Mouse (Mus musculus): ENCODE data around the gene 4933402N03Rik. TPM values are rescaled to one million over a fixed set of nuclear protein-coding genes. Genes with fewer than 3 reads are reported as not detected.

The 4933402N03Rik gene
- not detected in 2 replicates for polyA plus RNA-seq (2012; ENCODE audit: insufficient read depth, insufficient read length, missing spikeins)

DNA sequence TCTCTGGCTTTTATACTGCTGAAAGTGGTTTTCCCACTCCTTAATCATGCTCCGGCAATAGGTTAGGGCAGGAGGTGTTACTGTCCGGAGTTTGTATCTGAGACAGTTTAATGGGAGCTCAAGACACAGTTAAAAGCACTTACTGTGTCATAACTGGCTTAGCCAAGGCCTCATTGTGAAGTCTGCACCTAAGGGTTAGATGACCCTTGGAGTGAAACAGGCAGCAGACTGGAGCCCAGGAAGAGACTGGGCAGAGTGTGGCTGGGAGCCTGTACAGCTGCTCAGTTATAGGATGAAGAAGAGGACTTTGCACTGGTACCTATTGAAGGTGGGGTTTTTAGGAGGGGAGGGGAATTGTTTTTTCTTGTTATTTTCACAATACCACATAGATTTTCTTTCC lies at the start of gene 4933402N03Rik:
Gene 4933402N03Rik, minus strand, starts transcription at position 101 of the 400 bp plus-strand sequence.
- Histone ChIP-seq H3K4me1 (ENCODE audit: control insufficient read depth, insufficient read depth, low read length) (no peaks in the 10 kb centered on the region), H3K27ac (ENCODE audit: insufficient read depth, low read depth, low read length) (no peak within 1 kb of the TSS), H3K4me3 (ENCODE audit: insufficient read depth, low read length) (no peak within 1 kb of the TSS)
- TF ChIP-seq CTCF (IDR thresholded peaks at IDR 0.05; ENCODE audit: low read depth, low read length) (no peak), POLR2A (IDR thresholded peaks at IDR 0.05; ENCODE audit: borderline replicate concordance, low read depth, low read length) (no peak)

DNA sequence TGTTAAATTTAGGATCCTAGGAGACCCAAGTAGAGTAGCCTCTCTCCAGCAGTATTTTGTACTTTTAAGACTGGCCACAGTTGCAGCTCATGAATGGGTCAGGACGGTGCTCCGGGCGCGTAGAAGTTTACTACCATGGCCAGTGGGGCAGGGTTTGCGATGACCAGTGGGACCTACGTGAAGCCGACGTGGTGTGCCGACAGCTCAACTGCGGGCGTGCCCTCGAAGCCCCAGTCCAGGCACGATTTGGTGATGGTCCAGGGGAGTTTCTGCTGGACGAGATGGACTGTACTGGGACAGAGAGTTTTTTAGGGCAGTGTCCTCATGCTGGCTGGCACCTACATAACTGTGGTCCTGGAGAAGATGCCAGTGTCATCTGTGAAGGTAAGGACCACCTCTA lies 41.9 kb upstream of the 4933402N03Rik start:
- no peaks in the 10 kb centered on the region for H3K4me1 ChIP-seq (ENCODE audit: control insufficient read depth, insufficient read depth, low read length)
- no peak overlapping the region for H3K4me3 ChIP-seq (ENCODE audit: insufficient read depth, low read length)
- H3K27ac ChIP-seq (ENCODE audit: insufficient read depth, low read depth, low read length): no peak overlapping the region
- no peak for TF ChIP-seq CTCF (IDR thresholded peaks at IDR 0.05; ENCODE audit: low read depth, low read length)
- TF ChIP-seq POLR2A (IDR thresholded peaks at IDR 0.05; ENCODE audit: borderline replicate concordance, low read depth, low read length): no peak

GRCm38 (mm10) chr7:131187047-131187446 lies 40.9 kb upstream of the 4933402N03Rik start:
- Histone ChIP-seq H3K27ac (ENCODE audit: insufficient read depth, low read depth, low read length) (no peak overlapping the region), H3K4me1 (ENCODE audit: control insufficient read depth, insufficient read depth, low read length) (no peaks in the 10 kb centered on the region), H3K4me3 (ENCODE audit: insufficient read depth, low read length) (no peak overlapping the region)
- TF ChIP-seq CTCF (IDR thresholded peaks at IDR 0.05; ENCODE audit: low read depth, low read length) (no peak), POLR2A (IDR thresholded peaks at IDR 0.05; ENCODE audit: borderline replicate concordance, low read depth, low read length) (no peak)

DNA sequence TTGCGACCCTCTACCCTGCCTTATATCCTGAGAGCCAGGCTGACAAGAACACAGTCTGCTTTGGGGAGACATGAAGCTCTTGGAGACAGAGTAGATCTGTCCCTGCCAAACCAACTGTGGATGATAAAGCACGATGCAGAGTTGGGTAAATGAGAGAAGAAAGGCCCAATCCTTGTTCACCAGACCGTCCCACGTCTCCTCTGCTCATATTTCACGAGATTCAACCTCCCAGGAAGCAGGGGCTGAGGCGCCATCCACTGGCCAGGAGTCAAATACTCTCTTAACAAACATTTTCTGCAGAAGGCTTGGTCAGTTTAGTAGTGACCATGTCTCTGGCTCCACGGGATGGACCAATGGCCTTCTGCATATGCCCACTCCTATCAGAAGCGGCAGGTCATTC lies 38.2 kb upstream of the 4933402N03Rik start:
- H3K4me1 ChIP-seq (ENCODE audit: control insufficient read depth, insufficient read depth, low read length): no peaks in the 10 kb centered on the region
- TF ChIP-seq POLR2A (IDR thresholded peaks at IDR 0.05; ENCODE audit: borderline replicate concordance, low read depth, low read length): no peak
- H3K4me3 ChIP-seq (ENCODE audit: insufficient read depth, low read length): no peak overlapping the region
- no peak overlapping the region for H3K27ac ChIP-seq (ENCODE audit: insufficient read depth, low read depth, low read length)

DNA sequence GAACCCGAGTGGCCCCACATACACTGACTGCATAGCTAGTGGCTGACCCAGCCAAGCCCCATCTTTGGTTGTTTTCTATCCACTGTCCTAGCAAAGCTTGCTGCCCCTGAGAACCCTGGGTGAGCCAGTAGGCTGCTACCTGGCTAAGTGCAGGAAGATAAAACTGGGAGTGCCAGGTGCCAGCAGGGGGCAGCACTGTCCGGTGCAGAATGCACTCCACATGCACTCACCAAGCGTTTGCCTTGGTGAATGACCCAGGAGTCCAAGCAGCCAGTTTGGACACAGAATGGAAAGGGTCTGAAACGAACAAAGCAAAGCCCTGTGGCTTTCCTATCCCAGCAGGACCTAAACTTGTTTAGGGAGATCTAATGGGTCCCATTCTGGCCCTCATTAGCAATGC lies 36.6 kb upstream of the 4933402N03Rik start:
- TF ChIP-seq POLR2A (IDR thresholded peaks at IDR 0.05; ENCODE audit: borderline replicate concordance, low read depth, low read length): no peak
- TF ChIP-seq CTCF (IDR thresholded peaks at IDR 0.05; ENCODE audit: low read depth, low read length): no peak
- Histone ChIP-seq H3K27ac (ENCODE audit: insufficient read depth, low read depth, low read length) (no peak overlapping the region), H3K4me1 (ENCODE audit: control insufficient read depth, insufficient read depth, low read length) (no peaks in the 10 kb centered on the region), H3K4me3 (ENCODE audit: insufficient read depth, low read length) (no peak overlapping the region)

- no peak for TF ChIP-seq CTCF (IDR thresholded peaks at IDR 0.05; ENCODE audit: low read depth, low read length)
- TF ChIP-seq POLR2A (IDR thresholded peaks at IDR 0.05; ENCODE audit: borderline replicate concordance, low read depth, low read length): no peak
- no peaks in the 10 kb centered on the region for H3K4me1 ChIP-seq (ENCODE audit: control insufficient read depth, insufficient read depth, low read length)
- no peak within 1 kb of the TSS for H3K27ac ChIP-seq (ENCODE audit: insufficient read depth, low read depth, low read length)
- H3K4me3 ChIP-seq (ENCODE audit: insufficient read depth, low read length): no peak within 1 kb of the TSS
Observed at GRCm38 (mm10) chr7:131174121-131174520, 28.0 kb upstream of the 4933402N03Rik start, which contains the start of gene 5430419D17Rik. Gene 5430419D17Rik (plus strand): TSS chr7:131174402.

DNA sequence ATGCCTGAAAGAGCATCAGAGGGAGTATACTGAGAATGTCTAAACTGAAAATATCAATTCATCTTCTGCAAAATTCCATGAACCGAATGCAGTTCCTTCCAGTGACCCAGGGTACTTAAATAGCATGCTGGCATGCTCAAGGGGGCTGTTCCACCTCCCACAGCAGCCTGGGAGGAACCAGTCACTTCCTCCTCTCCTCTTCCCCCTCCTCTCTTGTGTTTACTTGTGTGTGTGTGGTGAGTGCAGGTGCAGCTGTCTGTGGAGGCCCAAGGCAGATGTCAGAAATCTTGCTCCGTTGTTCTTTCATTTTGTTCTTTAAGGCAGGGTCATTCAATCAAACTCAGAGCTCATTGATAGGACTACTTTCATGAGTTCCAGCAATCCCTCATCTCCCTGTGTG lies 23.0 kb upstream of the 4933402N03Rik start:
- Histone ChIP-seq H3K27ac (ENCODE audit: insufficient read depth, low read depth, low read length) (no peak overlapping the region), H3K4me3 (ENCODE audit: insufficient read depth, low read length) (no peak overlapping the region), H3K4me1 (ENCODE audit: control insufficient read depth, insufficient read depth, low read length) (no peaks in the 10 kb centered on the region)
- no peak for TF ChIP-seq POLR2A (IDR thresholded peaks at IDR 0.05; ENCODE audit: borderline replicate concordance, low read depth, low read length)
- no peak for TF ChIP-seq CTCF (IDR thresholded peaks at IDR 0.05; ENCODE audit: low read depth, low read length)

- TF ChIP-seq CTCF (IDR thresholded peaks at IDR 0.05; ENCODE audit: low read depth, low read length): no peak
- TF ChIP-seq POLR2A (IDR thresholded peaks at IDR 0.05; ENCODE audit: borderline replicate concordance, low read depth, low read length): no peak
- Histone ChIP-seq H3K27ac (ENCODE audit: insufficient read depth, low read depth, low read length) (no peak overlapping the region), H3K4me1 (ENCODE audit: control insufficient read depth, insufficient read depth, low read length) (no peaks in the 10 kb centered on the region), H3K4me3 (ENCODE audit: insufficient read depth, low read length) (no peak overlapping the region)
Observed at GRCm38 (mm10) chr7:131167771-131168170, 21.7 kb upstream of the 4933402N03Rik start.

DNA sequence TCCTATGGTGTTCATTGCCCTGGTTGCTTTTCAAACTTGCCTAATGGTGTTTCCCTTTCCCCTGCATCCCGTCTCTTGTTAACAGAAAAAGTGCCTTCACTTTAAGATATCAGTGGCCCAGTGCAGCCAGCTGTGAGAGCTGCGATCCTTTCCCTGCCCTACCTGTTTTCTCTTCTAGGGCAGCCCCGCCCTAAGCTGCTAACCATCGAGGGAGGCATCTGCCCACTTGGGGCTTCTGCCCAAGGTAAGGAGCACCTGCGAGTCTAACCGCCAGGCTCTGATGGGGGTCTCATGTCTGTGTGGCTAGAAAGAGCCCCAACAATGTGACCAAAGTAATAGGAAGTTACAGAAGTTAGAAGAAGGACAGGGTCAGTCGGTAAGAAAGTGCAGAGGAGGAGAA lies 16.1 kb upstream of the 4933402N03Rik start:
- Histone ChIP-seq H3K27ac (ENCODE audit: insufficient read depth, low read depth, low read length) (no peak overlapping the region), H3K4me1 (ENCODE audit: control insufficient read depth, insufficient read depth, low read length) (no peaks in the 10 kb centered on the region)
- TF ChIP-seq CTCF (IDR thresholded peaks at IDR 0.05; ENCODE audit: low read depth, low read length): no peak
- TF ChIP-seq POLR2A (IDR thresholded peaks at IDR 0.05; ENCODE audit: borderline replicate concordance, low read depth, low read length): no peak

DNA sequence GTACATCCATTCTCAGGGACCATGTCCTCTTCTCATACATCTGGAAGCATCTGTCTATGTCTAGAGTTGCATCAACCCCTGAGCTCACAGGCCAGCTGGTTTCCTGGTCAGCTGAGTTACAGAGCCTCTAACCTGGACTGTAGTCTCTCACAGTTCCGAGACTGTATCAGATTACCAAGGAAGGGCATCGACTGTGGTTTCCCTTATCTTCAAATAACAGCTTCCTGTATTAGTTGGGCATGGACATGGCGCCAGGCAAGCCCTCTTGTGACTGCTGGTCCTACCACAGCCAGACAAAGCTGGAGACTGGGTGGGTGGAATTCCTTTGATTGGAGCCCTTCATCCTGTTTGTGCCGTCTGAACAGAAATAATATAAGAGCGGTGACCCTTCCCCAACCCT lies 6.9 kb upstream of the 4933402N03Rik start:
- Histone ChIP-seq H3K4me1 (ENCODE audit: control insufficient read depth, insufficient read depth, low read length) (no peaks in the 10 kb centered on the region), H3K27ac (ENCODE audit: insufficient read depth, low read depth, low read length) (no peak overlapping the region), H3K4me3 (ENCODE audit: insufficient read depth, low read length) (no peak overlapping the region)
- TF ChIP-seq POLR2A (IDR thresholded peaks at IDR 0.05; ENCODE audit: borderline replicate concordance, low read depth, low read length): no peak
- no peak for TF ChIP-seq CTCF (IDR thresholded peaks at IDR 0.05; ENCODE audit: low read depth, low read length)

More for the DNA sequence above, 16.1 kb upstream of the 4933402N03Rik start:
- no peak overlapping the region for H3K4me3 ChIP-seq (ENCODE audit: insufficient read depth, low read length)

DNA sequence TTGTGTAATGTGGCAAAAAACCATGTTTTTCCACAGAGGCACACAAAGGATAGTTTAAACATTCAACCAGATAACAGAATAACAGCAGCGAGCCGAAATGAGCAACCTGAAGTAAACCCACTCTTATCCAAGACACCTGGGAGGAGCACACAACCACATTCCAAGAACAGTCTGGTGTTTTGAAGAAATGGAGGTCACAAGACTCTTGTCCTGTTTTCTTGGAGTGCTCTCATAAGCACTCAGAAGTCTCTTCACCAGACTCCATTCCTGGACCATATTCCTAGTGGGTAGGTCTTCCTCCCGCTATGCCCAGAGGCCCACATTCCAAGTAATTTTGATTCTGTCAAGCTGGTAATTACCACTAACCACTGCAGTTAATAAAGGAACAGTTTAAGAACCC lies 4.1 kb upstream of the 4933402N03Rik start:
- Histone ChIP-seq H3K4me3 (ENCODE audit: insufficient read depth, low read length) (no peak overlapping the region), H3K27ac (ENCODE audit: insufficient read depth, low read depth, low read length) (no peak overlapping the region), H3K4me1 (ENCODE audit: control insufficient read depth, insufficient read depth, low read length) (no peaks in the 10 kb centered on the region)
- TF ChIP-seq POLR2A (IDR thresholded peaks at IDR 0.05; ENCODE audit: borderline replicate concordance, low read depth, low read length): no peak
- TF ChIP-seq CTCF (IDR thresholded peaks at IDR 0.05; ENCODE audit: low read depth, low read length): no peak

Measured in bone marrow macrophage, adult 2 months (primary cell).